Mouse (Mus musculus) megakaryocyte-erythroid progenitor cell, adult 5-6 weeks (primary cell): ENCODE measurements at regions not wholly inside any gene's neighbourhood (a gene's known extent, or its start where the extent isn't known, plus 50 kb on each side); places are given as distances from the start of the nearest gene placed in this dataset.

ENCODE experiments used
- ATAC-seq: replicated peaks from 2 replicates; pipeline ENCODE4 v1.8.0; 2016; ENCODE audit warnings: mild to moderate bottlenecking, inconsistent platforms; ENCODE audit not compliant: severe bottlenecking, poor library complexity, low FRiP score, low TSS enrichment

DNA sequence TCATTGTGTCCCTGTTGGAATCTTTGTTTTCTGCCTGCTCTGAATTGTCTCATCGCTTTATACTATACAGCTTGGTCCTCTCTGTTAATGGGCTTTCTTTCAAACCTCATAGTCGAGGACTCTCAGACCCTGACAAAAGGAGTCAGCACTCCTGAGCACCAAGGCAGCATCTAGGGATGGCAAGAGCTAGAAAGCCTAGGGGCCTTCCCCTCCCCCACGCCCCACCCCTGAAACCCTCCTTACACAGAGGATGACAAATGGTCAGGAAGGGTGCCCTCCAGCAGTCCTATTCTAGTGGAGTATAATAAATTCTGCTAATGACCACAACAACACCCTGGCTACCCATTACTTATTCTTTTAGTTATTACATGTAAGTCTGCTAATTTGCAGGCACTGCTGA is 74.4 kb downstream of the Tbx19 start:
- ATAC-seq, result no peak

DNA sequence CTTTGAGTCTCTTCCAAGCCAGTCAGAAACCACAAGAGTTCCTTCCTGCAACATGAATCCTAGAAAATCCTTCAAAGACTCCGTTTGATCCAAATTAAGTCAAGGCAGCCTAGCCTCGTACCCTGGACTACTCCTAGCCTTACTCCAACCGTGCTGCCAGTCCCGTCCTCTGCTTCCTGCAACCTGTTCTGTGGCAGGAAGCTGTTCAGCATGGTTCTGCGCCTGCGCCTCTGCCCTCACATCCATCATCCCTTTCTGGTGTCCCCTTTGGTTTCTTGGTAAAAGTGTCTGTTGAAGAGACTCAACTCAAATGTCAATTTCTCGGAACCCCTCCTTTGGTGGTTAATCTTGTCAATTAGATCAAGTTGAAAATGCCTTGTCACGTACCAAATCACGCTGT is 75.8 kb downstream of the Tbx19 start:
- no peak for ATAC-seq

DNA sequence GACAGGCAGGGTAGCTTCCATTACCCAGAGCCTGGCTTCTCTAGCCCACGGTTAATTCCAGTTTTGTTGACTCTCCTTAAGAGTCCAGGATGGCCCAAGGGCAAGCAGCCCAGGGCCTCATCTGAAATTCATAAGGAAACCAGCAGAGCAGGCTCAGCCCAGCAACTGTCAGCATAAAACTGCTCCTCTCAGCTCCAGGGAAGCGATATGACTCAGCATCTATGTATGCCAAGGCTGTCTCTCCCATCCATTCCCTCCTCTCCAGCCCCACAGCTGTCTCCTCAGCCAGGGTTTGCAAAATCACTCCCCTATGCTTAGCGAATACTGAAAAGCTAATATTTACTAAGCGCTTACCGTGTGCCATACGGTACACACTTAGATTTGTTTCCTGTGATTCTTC is 76.4 kb downstream of the Tbx19 start:
- ATAC-seq, result no peak

DNA sequence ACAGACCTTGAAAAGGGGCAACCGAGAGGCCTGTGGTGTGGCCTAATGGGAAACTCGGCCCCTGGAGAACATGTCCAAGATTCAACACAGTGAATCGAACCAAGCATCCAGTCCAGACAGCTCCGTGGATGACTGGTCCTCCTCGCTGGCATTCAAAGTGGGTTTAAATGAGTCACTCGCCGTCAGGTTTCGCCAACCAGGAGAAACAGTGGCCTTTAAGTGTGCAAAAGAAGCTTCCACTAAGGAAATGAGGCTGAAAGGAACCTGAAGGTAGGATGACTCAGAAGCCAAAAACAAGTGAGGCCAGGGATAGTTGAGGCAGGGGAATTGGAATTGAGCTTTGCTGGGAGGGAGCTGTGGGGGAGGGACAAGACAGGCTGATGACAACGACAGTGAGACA is 80.2 kb downstream of the Tbx19 start:
- ATAC-seq, result no peak

DNA sequence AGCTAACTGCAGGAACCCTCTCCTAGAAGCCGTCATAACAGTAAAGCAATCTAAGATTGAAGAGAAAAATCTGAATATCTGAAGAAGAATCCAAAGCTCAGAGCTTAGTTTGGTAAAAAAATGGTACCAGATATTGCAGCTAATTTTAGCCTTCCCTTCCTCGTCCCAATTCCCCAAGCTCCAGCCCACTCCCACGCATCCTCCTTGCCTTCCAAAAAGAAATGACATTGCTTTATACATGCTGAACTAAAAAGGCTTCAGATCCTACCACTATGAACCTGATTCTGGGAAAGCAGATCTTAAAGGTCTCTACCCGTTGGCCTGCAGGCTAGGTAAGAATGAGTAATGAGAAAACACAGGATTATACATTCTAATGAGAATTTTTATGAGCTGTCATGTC is 83.3 kb downstream of the Tbx19 start:
- ATAC-seq, result no peak

DNA sequence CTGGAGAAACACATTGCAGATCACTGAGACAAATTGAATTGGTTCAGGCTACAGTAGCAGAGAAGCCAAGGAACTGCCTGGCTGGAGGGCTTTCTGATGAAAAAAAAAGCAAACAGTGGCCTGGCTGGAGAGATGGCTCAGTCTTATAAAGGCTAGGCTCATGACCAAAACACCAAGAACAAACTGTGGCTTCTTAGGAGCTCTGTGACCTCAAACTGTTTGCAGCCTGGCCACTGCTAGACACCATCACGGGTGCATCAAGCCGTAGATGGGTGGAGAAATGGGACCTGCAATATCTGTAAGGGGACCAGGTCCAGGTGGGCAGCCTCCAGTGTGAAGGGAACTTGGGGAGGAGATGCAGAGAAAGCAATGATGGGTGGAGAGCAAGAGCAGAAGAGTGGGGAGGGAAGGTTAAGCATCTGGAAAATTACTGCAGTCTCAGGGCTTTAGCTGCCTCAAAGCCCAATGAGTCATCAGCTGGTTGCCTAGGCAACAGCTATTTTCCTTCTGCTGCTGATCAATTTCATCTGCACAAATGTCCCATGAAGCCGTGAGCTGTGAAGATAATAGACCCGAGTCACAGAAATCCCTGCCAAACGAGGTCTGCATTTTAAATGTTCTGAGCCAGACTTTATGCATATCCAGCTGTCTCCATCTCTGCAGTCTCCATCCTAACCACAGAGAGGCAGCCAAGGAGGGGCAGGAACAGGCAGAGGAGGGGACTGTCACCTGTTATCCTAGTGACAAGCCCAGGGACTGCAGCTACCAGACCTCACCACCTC is 85.1 kb downstream of the Tbx19 start:
- ATAC-seq, result peak; percentile 55; the same call in 1 of the 2 replicates

DNA sequence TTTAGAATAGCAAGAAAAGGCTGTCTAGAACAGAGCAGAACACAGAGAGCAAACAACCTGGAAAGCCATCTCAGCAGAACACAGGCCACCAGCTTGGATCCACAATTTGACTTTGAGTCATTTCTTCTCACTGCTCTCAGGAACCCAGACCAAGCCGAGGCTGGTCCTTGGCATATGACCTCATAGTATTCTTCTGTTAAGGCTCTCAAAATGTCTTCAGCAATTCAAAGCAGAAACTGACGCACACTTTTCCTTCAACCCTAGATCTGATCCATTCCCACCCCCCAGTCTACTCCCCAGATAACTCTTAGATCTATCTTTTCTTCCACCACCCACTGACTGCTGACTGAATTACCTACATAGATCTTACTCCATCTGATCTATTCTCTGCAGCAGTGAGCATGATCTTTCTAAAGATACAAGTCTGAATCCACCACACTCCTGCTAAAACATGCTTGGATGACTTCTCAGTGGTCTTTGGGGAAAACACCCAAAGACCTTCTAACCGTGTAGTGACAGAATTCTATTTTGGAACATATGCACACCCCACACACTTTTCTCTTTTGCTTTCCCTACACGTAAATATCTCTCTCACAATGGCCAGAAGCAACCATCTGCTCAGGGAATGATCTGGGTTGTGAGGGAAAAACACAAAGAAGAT is 88.6 kb downstream of the Tbx19 start:
- no peak for ATAC-seq

DNA sequence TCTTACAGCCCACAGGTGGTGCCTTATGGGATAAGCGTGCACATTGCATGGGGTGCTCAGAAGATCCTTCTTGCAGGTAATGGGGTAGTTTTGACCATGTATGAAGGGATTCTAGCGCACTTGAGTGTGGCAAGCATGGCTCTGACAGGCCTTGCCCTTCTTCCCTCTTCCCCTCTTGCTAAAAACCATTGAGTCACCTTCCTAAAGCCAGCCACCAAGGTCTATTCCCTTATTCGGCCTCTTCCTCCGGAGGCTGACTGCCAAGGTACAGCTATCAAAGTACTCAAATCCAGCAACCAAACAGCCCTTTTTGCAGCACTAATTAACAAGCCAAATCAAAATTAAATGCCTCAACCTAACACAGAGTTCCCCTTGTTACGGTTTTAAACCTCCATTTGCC is 95.6 kb downstream of the Tbx19 start:
- no peak for ATAC-seq

DNA sequence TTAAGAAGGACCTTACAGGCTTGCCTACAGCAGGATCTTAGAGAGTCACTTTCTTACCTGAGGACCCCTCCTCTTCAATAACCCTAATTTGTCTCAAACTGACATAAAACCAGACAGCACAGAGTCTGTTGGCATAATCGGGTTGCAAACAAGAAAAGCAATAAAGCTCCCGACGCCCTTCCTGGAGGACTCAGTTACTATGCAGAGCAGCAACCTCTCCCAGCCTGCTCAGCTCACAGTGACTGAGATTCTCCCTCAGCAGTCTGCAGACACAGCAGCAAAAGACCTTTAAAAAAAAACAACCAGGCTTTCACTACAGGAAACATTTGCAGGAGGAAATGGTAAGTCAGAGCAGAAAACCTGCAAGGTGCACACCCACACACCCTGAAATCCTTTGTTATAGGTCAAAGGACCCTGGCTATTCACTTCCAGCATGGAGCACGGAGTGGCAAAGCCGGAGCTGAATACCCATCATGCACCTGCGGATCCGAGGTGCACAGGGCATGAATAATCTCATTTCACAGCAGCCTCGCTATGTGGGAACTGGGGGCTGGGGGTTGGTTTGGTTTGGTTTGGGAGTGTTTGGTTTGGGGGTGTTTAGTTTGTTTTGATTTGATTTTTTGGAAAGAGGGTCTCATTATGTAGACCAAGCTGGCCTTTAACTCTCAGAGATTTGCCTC is 97.6 kb downstream of the Tbx19 start:
- ATAC-seq, result no peak

DNA sequence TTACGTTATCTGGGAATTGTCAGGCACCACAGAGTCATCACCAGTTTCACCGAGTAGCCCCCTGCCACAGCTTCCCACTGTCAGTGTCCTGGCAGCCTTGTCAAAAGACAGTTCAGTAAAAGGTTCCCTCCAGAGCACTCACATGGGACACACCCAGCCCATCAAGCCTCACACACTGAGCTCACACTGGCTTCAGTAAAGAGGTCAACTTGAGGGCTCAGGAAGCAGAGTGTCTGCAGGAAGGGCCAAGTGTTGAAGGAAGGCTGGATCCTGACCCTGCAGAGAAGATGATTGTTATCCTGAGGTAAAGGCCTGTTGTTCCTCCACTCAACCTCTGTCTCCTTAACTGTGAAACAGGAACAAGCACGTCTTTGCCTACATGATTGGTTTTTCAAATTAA is 99.2 kb downstream of the Tbx19 start:
- ATAC-seq, result no peak

DNA sequence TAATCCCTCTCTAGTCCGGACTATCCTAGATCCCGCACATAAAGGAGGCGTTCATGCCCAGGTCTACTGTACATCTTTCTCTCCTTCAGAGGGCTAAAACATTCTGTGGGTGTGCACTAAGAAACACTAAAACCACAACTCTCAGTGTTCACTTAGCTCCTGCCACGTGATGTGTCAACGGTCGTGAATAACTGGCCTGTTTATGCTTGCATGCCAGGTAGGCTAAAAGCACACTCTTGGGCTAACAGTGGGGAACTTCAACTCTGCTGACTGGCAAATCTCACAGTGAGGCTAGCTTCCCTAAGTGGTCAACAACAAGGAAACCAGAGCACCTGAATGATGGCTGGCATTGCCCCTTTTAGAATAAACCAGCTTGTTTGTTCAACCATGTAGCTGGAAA is 106.3 kb downstream of the Tbx19 start:
- no peak for ATAC-seq

DNA sequence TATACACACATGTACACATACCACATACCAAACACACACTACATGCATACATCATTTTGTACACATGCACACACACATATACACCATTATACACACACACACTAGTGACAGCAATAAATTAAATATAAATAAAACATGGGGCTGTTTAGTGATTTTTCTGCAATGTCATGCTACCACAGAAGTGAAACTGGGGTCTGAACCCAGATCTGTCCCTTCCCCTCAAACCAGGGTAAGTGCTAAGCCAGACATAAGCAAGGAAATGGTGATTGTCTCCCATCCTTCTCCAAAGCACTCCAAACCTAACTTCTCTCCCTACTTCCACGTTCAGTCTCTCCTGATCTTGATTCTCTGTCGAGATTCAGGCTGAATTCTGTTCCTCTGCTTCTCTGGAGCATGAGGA is 109.3 kb downstream of the Tbx19 start:
- no peak for ATAC-seq

DNA sequence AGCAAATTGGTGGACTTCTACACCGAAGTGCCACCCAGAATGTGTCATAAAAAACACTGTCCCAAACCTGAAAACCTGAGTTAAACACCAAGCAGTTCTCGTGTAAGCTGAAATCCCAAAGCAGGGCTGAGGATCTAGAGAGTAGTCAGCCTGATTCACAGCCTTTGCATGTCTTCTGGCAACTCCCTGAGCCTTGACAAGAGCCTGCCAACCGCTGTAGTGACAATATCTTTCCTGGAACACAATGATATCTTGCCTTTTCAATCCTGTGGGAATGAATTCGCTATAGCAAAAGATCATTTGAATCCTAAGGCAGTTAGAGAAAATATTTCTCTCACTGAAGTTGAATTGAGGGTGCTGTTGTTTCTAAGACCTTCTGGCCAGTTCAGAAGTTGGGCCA is 110.4 kb downstream of the Tbx19 start:
- ATAC-seq, result no peak

DNA sequence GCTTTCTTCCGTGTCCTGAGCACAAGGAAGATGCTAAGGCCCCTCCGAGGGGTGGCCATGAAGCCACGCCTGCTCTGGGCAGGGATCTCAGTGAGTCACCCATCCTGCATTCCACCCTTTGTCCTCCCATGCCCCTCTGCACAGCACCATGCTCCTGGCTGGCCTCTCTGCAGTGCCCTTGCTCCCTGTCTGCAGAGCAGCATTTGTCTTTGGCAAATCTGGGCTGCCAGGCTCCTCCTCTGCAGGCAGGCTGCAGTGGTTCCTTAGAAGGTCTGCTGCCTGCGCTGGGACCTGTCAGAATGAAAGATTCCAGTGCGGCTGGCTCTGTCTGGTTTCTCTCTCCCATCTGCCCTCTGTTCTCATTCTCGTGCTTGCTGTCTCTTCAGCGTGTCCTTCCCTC is 111.3 kb upstream of the Xcl1 start:
- ATAC-seq, result no peak

DNA sequence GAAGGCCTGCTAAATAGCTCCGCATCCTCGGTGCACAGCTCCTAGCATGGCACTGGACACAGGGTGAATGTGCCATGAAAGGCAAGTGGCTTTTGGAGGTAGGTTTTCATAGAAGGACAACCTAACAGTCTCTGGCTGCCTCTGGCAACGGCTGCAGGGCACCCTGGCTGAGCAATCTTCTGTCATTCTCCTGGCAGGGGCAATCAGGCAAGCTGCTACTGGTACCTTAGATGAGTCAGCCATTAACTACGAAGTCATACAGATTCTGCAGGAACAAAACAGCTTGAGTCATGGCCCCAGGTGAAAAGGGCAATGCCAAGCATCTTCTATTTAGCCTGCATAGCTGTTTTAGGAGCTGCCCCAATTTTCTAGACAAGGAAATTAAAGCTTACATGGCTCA is 110.7 kb upstream of the Xcl1 start:
- no peak for ATAC-seq

DNA sequence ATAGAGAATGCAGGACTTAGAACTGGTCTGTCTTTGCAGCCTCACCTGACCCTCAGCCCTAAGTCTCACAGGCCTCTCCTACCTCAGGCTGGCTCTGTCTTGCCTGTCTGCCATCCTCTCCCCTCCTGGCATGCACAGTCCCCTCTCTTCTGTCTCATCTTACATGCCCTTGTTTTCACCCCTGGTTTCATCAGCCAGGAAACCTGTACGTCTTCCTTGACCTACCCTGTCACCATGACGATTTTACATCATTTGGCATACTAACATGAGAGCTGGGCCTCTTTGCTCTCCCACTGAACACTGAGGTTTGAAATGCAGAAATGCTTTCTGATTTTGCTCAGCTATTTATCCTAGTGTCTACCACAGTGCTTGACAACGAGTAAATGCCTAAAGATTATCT is 108.0 kb upstream of the Xcl1 start:
- no peak for ATAC-seq

DNA sequence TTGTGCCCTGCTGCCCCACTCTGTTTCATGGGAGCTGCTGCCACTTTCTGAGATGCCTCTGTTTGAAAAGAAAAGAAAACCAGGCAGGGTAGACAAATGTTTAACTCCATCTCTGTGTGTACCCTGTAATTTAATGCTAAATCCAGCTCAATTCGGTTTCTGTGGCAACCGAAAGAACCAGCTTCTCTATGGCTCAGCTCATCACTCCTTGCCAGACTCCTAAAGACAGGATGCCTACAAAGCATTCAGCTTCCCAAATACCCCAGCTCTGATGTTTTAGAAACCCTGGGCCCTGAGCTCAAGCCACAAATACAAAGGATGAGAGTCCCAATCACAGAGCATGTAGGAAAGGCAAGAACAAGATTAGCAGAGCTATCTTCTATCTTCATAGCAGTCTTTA is 106.8 kb upstream of the Xcl1 start:
- no peak for ATAC-seq

DNA sequence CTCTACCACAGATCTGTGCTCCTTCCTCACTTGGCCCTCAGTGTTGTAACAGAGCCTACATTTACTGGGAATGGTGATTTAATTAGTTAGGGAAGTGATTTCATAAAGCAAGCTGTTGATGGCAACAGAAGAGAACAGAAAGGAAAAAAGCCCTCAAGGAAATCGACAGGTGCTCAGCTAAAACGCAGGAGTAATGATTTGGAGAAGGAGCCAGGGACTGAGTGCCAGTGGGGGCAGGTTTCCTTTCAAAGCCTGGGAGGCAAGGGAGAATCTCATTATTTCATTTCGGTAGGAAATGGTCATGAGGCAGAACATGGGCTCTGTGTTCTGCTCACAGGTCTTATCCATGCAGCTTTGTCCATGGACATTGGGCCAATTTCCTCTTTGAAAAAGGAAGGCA is 101.3 kb upstream of the Xcl1 start:
- ATAC-seq, result no peak

DNA sequence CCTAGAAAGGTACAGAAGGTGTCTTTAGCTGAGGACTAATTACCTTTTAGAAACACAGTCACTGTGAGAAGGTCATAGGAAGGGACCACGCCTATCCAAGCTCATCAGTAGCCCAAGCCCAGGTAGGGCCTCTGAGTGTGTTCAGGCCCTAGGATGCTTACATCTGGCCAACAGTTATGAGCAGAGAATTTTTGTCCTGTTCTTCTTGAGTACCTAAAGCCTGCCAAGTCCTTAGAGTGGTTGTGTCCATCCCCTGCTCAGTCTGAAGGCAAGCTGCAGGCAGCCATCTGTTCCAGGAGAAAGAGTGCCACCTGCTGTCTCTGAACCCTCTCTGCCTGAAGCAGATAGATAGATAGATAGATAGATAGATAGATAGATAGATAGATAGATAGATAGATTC is 100.3 kb upstream of the Xcl1 start:
- ATAC-seq, result no peak

DNA sequence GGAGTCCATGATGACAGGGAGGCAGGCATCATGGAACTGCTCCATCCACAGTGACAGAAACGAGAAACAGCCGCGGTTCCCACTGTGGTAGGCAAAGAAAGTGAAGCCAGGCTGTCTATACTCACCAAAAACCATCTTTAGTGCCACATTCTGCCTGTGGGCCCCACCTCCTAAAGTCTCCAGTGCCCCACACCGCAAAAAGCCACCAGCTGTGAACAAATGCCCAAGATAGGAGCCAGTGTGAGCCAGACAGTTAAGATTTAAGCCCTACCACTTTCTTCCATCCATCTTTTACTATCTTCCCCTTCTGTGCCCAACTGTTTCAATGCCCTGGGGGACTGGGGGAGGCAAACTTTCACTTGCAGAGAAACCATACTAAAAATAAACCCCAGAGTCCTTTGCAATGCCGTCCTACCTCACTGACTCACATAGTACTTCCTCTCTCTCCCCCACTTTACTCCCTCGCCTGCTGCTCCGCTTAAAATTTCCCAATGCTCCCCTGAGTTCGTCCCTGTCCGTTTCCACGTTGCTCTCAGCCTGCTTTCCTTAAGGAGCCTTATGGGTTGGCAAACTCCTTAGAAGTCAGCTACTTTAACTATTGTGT is 85.7 kb upstream of the Xcl1 start:
- peak; percentile 65 for ATAC-seq
